Mouse (Mus musculus) activated CD4-positive, CD25-positive, alpha-beta regulatory T cell, adult 4 months (primary cell): ENCODE data around the gene Serinc4. TPM values are rescaled to one million over a fixed set of nuclear protein-coding genes. Genes with fewer than 3 reads are reported as not detected.
A peak's percentile ranks its signal among the peaks of the same experiment; 100 is the strongest.
"Not testable (repeated sequence)": the region's sequence is repeated elsewhere in the genome, so short reads cannot be mapped to it uniquely, and the experiment has no call there.

ENCODE experiments used
- ATAC-seq: one replicate; pipeline ENCODE4 v1.8.0; 2017
- polyA plus RNA-seq, 2 experiments: library from polyadenylated mRNA; unstranded; fragments of 100-300 nt; shearing (Covaris generic); gene quantifications; one replicate each; pipeline ENCODE4 v1.2.1; 2017

Serinc4 gene
- polyA plus RNA-seq = not detected

DNA sequence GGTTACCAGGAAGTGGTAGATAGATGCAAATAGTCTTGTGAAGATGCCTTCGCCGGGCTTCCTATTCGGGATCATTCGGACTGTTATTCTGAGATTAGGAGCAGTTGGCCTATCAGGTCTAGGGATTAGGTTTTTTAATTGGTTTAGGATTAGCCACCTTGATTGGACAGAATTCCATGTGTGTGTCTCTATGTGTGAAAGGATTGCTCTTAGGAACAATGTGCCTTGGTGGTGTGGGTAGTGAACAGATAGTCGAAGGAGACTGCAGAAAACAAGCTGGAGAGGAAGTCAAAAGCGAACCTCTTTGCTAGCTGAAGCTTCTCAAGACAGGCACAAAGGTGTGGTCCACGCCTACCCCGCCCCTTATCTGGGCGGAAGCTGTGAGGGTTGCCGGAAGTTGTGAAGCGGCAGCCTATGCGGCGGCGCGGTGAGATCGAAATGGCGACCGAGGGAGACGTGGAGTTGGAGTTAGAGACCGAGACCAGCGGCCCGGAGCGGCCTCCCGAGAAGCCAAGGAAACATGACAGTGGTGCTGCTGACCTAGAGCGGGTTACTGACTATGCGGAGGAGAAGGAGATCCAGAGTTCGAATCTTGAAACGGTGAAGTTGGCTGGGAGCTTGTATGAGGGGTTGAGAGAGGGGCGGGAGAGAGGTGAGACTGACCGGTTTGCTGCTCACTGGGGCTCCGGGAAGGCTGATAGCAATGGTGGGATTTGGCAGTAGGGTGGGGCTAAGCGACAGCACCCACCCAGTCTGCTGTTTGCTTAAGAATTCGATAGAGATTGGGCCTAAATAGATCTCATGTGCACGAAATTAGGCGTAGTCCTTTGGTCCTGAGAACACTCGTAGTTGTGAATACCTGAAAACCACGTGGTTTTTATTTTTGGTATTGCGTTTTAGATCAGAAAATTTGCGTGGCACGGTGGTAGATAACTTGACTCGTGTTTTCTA is at the start of gene Serinc4:
Serinc4 (minus strand) TSS at position 90 of the 951 bp plus-strand sequence.
- ATAC-seq = peak; percentile 99

DNA sequence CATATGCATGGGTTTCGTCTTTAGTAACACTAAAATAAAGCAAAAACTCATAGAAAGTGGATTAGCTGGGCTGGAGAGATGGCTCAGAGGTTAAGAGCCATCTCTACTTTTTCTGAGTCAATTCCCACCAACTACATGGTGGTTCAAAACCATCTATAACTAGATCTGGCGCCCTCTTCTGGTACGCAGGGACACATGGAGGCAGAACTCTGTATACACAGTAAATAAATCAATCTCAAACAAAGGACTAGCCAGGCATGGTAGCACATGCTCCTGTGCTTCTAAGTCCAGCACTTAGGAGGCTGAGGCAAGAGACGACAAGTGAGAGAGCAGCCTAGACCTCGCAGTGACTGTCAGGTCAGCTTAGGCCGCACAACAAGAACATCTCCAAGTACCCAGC is 45.0 kb upstream of the Serinc4 start:
- ATAC-seq = not testable (repeated sequence)

DNA sequence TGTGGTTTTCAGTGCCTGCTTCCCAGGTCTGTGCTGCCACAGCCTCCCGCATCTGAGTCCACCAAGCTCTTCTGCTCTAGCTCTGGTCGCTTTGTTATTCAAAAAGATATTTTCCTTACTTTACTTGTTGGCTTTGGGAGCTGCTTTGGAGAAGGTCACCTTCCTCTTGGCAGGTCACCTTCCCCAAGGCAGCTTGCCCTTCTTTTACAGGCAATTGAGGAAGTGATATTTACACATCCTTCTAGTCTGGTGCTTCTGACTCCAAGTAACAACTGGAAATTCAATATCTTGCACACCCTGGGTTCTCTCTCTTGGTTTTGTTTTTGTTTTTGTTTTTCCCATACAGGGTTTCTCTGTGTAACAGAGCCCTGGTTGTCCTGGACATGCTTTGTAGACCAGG is 27.8 kb upstream of the Serinc4 start:
- not testable (repeated sequence) for ATAC-seq

DNA sequence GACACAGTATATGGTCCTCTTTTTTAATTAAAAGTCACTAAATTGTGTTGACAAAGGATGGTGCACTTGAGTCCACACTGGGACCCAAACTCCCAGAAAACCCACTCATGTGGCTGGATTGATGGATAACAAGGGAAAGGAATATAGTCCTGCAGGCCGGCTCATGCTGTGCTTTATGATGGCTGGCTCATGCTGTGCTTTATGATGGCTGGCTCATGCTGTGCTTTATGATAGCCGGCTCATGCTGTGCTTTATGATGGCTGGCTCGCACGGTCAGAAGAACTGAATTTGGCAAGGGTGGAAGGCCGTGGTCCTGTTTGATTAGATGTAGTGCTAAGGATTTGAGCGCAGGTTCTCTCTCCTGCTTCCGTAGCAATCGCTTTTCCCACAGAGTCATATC is 27.0 kb upstream of the Serinc4 start:
- ATAC-seq = no peak

DNA sequence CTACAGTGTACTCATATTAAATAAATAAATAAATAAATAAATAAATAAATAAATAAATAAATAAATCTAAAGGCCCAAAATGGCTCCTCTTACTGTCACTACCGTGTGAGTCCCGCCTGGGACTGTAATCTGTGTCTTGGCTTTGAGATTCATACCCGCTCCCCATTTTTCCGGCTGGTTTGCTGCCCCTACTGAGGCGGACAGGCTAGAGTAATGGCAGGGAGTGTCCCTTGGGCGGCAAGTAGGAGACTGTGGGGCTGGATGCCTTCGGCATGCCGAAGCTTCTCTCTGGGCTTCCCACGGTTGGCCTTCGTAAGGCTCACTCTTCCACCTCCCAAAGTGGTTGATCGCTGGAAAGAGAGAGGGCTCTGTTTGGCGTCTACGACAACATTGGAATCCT is 24.3 kb upstream of the Serinc4 start:
- not testable (repeated sequence) for ATAC-seq

DNA sequence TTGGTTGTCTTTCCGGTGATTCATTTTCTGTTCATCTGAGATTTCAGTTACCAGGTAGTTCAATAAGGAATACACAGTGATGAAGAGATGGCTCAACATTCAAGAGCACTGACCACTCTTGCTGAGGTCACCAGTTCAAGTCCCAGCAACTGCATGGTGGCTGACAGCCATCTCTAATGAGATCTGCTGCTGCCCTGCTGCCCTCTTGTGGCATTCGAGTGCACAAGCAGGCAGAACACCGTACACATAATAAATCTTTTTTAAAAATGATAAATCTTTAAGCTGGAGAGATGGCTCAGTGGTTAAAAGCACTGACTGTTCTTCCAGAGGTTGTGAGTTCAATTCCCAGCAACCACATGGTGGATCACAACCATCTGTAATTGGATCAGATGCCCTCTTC is 23.9 kb upstream of the Serinc4 start:
- peak; percentile 71 for ATAC-seq

DNA sequence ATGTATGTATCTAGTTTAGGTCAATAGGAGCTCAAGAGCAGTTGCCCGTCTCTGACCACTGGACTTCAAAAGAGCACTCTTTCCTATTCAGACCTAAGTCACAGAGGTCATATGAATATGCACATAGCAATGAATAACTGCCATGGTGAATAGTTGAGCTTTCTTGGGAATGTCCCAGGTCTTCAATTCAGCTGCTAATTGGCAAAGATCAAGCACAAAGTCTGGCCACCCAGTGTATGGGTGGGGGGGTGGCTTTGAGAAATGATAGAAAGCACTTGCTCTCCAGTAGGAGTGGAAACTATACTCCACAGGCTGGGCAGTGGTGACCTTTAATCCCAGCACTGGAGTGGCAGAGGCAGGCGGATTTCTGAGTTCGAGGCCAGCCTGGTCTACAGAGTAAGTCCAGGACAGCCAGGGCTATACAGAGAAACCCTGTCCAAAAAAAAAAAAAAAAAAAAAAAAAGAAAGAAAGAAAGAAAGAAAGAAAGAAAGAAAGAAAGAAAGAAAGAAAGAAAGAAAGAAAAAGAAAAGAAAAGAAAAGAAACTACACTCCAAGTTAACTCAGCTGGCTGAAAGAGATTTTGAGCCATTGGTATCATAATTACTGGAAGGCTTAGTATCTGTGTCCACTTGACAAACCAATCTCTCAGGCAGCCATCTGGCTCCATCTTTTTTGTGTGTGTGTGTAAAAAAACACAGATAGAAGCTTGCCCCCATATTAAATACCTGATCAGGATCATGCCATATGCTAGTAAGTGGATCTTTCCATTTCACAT is 21.1 kb upstream of the Serinc4 start:
- no peak for ATAC-seq

DNA sequence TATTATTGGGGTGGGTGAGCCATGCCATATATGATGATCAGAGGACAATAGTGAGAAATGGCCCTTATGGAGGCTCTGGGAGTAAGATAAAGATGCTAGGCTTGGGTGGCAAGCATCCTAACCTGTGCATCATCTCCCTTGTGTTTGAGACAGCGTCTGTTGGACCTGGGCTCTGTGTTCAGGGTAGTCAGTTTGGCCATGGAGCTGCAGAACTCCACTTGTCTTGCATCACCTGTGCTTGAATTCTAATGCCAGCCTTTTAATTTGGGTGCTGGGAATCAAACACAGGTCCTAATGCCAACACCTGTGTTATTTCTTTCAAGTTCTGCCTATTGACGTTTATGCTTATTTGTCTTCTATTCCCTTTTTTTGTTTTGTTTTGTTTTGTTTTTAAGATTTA is 18.7 kb upstream of the Serinc4 start:
- ATAC-seq = not testable (repeated sequence)

DNA sequence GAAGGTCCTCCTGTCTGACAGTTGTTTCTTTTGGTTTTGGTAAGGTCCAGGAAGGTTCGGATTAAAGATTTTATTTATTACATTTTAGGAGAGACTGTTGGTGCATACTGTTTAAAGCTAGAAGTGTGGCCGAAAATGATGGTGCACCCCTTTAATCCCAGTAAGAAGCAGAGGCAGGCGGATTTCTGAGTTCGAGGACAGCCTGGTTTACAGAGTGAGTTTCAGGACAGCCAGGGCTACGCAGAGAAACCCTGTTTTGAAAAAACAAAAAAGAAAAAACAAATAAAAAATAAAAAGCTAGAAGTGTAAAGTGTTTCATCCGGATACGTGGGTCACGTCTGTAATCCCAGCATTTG is 17.6 kb upstream of the Serinc4 start:
- peak; percentile 47 for ATAC-seq

DNA sequence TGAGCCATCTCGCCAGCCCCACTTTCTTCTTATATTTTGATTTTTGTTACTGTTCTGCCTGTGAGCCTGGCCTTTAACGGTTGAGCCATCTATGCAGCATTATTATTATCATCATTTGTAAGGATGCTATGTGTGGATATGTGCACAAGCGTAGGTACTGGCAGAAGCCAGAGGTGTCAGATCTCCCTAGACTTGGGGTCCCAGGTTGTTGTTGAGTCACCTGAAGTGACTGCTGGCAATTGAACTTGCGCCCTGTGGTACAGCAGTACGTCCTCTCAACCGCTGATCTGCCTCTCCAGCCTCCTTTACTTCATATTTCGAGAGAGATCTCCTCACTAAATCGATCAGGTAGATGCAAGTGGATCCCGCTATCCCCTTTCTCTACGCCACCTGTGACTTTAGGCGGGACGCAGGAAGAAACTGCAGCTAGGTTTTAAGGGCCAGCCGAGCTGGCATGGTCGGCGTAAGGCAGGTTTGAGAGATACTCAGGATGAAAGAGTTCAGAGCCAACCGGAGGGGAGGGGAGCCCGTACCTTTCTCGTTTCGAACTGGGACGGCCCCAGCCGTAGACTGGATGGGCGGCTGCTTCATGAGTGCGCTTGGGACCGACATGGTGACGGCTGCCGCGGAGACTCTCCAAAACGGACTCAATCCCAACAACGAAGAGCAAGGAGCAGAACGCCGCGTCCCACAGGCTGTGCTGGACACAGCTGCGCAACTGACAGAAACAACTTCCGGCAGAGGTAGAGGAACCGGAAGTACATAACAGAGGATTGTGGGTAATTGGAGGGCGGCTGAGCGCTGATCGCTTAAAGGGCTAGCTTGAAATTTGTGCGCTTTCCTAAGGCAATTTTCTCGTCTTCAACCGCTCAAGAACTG is 17.0 kb upstream of the Serinc4 start, which contains the start of gene Mfap1b:
Mfap1b (minus strand) TSS at position 767 of the 879 bp plus-strand sequence.
- peak; percentile 97 for ATAC-seq

DNA sequence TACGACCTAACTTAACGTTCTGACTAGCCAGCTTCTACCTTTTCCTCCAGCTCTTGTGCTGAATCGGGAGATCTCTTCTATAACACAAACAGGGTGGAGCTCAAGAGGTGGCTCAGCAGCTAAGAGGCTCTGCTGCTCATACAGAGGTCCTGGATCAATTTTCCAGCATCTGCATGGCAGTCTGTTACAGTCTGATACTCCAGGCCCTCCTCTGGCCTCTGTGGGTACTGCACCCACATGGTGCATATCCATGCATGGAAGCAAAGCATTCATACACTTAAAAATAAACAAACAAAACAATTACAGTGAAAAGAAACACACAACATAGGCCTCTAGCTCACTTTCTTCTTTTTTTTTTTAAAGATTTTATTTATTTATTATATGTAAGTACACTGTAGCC is 16.2 kb upstream of the Serinc4 start:
- not testable (repeated sequence) for ATAC-seq

DNA sequence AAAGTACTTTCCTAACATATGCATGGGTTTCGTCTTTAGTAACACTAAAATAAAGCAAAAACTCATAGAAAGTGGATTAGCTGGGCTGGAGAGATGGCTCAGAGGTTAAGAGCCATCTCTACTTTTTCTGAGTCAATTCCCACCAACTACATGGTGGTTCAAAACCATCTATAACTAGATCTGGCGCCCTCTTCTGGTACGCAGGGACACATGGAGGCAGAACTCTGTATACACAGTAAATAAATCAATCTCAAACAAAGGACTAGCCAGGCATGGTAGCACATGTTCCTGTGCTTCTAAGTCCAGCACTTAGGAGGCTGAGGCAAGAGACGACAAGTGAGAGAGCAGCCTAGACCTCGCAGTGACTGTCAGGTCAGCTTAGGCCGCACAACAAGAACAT is 12.4 kb upstream of the Serinc4 start:
- peak; percentile 20 for ATAC-seq

DNA sequence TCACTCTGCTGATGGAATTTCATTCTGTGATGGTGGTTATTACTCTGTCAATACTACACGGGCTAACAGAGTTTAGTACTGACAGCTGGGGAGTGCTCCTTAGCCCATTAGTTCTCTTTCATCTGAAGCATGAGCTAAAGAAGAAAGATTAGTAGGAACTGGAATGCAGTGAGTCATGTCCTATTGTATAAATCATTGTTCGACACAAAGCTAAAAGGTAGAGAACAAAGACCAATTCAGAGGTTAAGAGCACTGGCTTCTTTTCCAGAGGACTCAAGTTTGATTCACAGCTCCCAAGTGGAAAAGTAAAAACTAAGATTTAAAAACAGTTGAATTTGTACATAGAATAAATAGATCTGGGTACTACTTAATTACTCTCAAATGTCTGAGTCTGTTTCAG is 3.5 kb upstream of the Serinc4 start:
- no peak for ATAC-seq

DNA sequence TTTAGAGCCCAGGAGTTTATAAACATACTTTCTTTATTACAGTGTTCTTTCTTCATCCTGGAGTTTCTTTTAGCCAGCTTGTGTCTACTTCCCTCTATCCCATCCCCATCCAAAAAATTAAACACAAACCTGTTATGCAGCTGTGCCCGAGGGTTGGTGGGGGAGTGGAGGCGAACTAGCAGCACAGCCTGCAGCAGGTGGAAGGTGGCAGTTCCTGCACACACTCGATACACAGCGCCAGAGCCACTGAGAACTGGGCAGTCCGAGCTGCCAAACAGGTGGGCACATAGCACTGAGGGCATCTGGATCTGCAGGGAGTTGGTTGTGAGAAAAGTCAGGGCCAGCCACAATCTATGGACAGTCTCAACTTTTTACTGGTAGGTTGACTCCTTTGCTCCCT is 1.0 kb downstream of the Serinc4 start:
- ATAC-seq = no peak

DNA sequence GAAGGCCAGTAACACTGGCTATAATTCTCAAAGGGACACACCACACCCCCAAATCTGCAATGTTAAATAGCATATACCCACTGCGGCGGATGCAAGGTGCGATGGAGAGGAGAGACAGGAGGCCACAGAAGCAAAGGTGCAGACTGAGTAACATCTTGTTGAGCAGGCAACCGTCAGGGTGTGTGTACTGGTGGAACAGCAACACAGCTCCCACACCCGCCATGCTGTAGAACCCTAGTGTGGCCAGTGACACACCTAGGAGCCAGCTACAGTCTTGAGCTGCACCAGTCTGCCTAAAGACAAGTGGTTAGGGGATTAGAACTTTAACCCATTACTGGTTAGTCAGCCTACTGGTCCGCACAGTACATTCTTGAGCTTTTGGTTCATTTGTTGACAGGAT is 2.7 kb downstream of the Serinc4 start:
- no peak for ATAC-seq

DNA sequence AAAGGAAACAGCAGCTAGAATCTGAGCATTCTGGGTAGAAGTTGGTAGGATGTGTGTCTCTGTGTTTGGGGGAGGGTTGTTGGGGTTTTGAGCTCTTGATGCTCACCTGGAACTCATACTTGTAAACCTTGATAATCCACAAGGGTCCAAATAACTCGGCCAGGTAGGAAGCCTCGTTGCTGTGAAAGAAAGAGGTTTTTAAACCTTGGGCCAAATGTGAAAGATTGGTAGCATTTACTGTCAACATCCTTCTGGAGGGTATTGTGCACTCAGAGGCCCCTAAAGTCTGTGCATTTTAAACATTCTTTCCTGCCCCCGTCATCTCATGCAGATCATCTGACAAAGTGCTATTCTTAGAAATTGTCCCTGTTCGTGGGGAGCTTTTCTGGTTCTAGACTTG is 3.6 kb downstream of the Serinc4 start, which contains the start of gene Hypk:
Hypk (plus strand) TSS at position 301 of the 400 bp plus-strand sequence.
- no peak for ATAC-seq

DNA sequence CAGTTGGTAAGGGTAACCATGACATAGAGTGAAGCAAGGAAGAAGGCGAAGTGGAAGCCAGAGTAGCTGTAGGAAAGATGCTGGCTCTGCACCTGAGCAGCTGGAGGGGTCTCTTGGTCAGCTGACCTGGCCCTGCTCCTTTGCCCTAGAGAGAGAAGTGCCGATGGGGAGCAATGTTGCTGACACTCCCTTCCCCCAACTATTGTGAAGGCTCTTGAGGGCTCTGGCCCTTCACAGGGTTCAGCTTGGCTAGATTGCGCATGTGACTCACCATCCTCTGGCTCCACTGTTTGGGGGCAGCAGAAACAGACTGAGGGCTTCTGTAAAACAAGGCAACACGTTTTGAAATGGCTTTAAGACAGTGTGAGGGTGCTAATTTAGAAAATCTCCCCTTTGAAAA is 4.2 kb downstream of the Serinc4 start:
- no peak for ATAC-seq

DNA sequence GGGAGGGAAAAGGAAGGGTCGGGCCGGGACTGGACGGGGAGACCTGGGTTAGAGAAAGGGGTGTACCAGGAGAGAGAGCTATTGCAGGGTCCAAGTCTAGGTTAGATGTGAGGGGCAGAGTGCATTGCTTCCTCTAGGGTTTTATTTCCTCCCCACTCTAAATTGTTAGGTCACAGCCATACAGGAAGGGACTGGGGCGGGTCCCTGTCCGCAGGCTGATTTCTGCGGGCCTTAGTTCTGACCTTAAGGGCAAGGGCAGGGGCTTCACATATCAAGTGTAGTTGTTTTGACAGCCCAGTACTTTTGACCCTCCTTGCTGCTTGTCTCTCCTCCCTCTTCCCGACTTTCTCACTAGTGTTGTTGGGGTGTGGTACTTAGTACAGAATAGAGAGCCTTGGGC is 6.5 kb downstream of the Serinc4 start:
- ATAC-seq = no peak

DNA sequence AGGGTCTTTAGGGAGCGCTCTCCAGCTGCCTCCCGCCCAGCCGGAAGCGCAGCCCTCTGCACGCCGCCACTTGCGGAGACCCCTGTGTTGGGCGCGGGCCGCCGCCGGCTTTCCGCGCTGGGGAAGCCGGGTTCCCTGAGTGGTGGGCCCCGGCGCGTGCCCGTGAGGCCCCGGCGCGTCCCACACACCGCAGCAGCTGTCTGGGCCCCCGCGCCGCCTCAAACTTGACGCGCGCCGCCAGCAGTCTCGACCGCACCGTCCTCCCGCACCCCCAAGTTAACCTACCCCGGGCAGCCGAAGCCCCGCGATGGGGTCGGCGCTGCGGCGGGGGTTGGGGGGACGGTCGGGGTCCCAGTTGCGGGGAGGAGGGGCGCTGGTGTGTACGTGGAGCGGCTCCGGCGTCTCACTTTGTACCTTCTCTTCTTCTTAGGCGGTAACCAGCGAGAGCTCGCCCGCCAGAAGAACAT is 7.0 kb downstream of the Serinc4 start:
- peak; percentile 1 for ATAC-seq

DNA sequence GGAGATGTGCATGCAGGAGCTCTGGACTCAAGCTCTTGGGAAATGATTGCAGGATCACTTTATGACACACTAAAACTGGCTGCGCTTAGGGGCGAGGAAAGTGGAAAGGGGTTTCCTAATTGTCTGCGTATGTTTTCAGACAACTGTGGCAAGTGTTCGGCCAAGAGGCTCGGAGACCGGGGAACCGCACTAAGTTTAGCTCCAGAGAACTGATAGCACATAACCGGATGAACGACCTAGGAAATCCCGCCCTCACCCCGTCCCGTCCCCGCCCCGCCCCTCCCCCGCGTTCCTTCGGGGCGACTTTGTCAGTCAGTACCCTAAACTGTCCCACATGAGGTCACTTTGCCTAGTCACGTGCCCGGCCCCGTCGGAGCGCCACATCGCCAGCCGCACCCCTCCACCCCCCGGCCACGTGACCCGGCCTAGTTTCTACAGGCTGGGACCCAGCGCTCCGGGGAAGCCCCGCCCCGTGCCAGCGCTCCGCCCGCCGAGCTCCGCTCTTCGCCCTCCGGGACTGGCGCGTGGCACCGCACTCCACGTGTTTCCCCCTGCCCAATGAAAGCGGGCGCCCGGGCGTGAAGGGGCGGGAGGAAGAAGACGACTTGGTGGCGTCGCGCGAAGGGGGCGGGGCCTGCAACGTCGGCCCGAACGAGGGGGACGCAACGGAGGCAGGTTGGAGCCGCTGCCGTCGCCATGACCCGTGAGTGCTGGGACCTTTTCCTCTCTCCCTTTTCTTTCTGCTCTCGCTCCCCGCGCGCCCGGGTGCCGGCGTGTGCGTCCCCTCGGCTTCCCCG is 7.6 kb downstream of the Serinc4 start, which contains the start of gene Serf2:
Serf2 (plus strand) TSS at position 457 of the 797 bp plus-strand sequence.
- ATAC-seq = peak; percentile 92

DNA sequence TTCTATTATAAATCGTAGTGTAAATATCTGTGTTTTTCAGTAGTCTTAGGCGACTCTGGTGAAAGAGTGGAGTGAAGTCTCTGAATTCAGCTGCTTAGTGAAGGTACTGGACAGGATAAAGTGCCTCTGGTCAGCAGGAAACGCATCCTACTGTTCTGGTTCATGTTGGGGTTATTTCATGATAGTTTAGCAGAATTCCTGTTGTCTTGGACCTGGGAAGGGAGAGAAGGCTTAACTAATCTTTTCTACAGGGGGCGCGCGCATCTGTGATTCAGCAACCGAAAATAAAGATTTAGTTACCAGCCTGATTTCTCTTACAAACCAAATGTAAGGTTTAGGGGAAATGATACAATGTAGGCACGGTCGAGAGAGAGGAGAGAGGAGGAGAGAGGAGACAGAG is 8.4 kb downstream of the Serinc4 start:
- no peak for ATAC-seq
